In the genomic region with DNA sequence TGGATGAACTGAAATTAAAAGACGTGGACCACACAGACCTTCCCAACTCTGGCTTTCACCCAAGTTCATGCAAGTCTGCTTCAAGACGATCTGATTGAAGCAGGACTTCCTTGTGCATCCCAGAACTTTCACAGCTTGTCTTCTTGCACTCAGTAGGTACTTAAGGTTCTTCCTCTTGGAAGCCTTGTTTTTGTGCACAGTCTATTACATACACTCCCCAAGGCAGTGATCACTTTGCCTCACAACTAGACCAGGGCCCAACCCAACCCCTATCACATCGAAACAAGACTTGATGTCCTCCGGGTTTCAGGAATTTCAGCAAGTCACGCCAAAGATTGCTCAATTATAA, we compare ENCODE assay signal across 8 mouse cellular contexts. TPM values are rescaled to one million over a fixed set of nuclear protein-coding genes. Genes with fewer than 3 reads are reported as not detected.
DNase-seq lines count a peak whose midpoint lies in the region; ATAC-seq and TF ChIP-seq lines count a peak whose summit lies in the region.

No protein-coding gene starts in this region.

- no peak; the same call in 1 of the 2 replicates for ATAC-seq in heart, embryonic 11.5 days (replicated peaks; ENCODE audit: insufficient number of reproducible peaks, low FRiP score, low TSS enrichment)
- peak; percentile 40 for ATAC-seq in forebrain, embryonic 15.5 days (replicated peaks)
- ATAC-seq in liver, postnatal 0 days = 0 out of 2 replicates have a peak, but pooled peaks have one; percentile 0

- 39% methylated on average over 5 of the region's 5 CpGs for WGBS in heart, embryonic 11.5 days (ENCODE audit: insufficient replicate concordance)
- WGBS in forebrain, embryonic 15.5 days = 48% methylated on average over 5 of the region's 5 CpGs
- 32% methylated on average over 5 of the region's 5 CpGs for WGBS in liver, postnatal 0 days (ENCODE audit: insufficient replicate concordance)

- no peaks in the 10 kb centered on the region for H3K9me3 ChIP-seq in heart, embryonic 11.5 days (replicated peaks; ENCODE audit: control insufficient read depth, low read length)
- peaks cover 54% of the 10 kb centered on the region for H3K9me3 ChIP-seq in E14TG2a.4 (ENCODE audit: low read length)
- H3K9me3 ChIP-seq in forebrain, embryonic 15.5 days = no peaks in the 10 kb centered on the region
- H3K9me3 ChIP-seq in liver, postnatal 0 days (ENCODE audit: low read length) = no peaks in the 10 kb centered on the region

- peak overlapping the region; percentile 57 for H3K4me2 ChIP-seq in heart, embryonic 11.5 days
- peak overlapping the region; percentile 37 for H3K4me2 ChIP-seq in forebrain, embryonic 15.5 days (replicated peaks)
- H3K4me2 ChIP-seq in liver, postnatal 0 days (ENCODE audit: low read depth, low read length) = peak overlapping the region; percentile 71

- intact Hi-C loops in heart, postnatal 10 days (cut with DNase I) = loop anchor here (2.0 to 5.0 kb wide), 2 partner anchors 32 to 60 kb away; partner anchors contain the start of gene Zfp963

- H3K9ac ChIP-seq in heart, embryonic 11.5 days (ENCODE audit: low read depth, low read length) = no peak overlapping the region; the same call in 1 of the 2 replicates
- no peak overlapping the region for H3K9ac ChIP-seq in forebrain, embryonic 15.5 days (replicated peaks)
- no peak overlapping the region for H3K9ac ChIP-seq in liver, postnatal 0 days (replicated peaks)

- H3K4me1 ChIP-seq in heart, embryonic 11.5 days (ENCODE audit: control insufficient read depth, insufficient read depth, low read length) = peaks cover 8% of the 10 kb centered on the region
- H3K4me1 ChIP-seq in E14TG2a.4 (replicated peaks; ENCODE audit: low read depth, low read length) = no peaks in the 10 kb centered on the region
- H3K4me1 ChIP-seq in forebrain, embryonic 15.5 days = peaks cover 32% of the 10 kb centered on the region
- peaks cover 12% of the 10 kb centered on the region for H3K4me1 ChIP-seq in liver, postnatal 0 days (ENCODE audit: insufficient read depth)

- H3K27me3 ChIP-seq in heart, embryonic 11.5 days (ENCODE audit: control insufficient read depth, insufficient read depth, low read length) = no peaks in the 10 kb centered on the region
- H3K27me3 ChIP-seq in E14TG2a.4 (ENCODE audit: insufficient read depth, low read length) = no peaks in the 10 kb centered on the region
- no peaks in the 10 kb centered on the region for H3K27me3 ChIP-seq in forebrain, embryonic 15.5 days
- H3K27me3 ChIP-seq in liver, postnatal 0 days (ENCODE audit: insufficient read depth, low read length) = no peaks in the 10 kb centered on the region

- H3K36me3 ChIP-seq in heart, embryonic 11.5 days (ENCODE audit: control insufficient read depth, insufficient read depth, low read length) = no peaks in the 10 kb centered on the region; the same call in 1 of the 2 replicates
- no peaks in the 10 kb centered on the region for H3K36me3 ChIP-seq in E14TG2a.4 (ENCODE audit: insufficient read depth, low read length)
- H3K36me3 ChIP-seq in forebrain, embryonic 15.5 days = no peaks in the 10 kb centered on the region
- H3K36me3 ChIP-seq in liver, postnatal 0 days (replicated peaks; ENCODE audit: insufficient read depth, low read length) = peaks cover 15% of the 10 kb centered on the region; the same call in 1 of the 2 replicates

- TF ChIP-seq EP300 in liver, postnatal 0 days (IDR thresholded peaks at IDR 0.05; ENCODE audit: low read depth) = no peak

- no peak overlapping the region; the same call in 1 of the 2 replicates for H3K27ac ChIP-seq in heart, embryonic 11.5 days (ENCODE audit: low read depth, low read length)
- H3K27ac ChIP-seq in forebrain, embryonic 15.5 days (replicated peaks) = peak overlapping the region; percentile 22; the same call in 1 of the 2 replicates
- 0 out of 2 replicates have a peak overlapping the region, but pooled peaks have one; percentile 19 for H3K27ac ChIP-seq in liver, postnatal 0 days (ENCODE audit: low read depth)

- H3K4me3 ChIP-seq in heart, embryonic 11.5 days (ENCODE audit: low read depth, low read length) = peak overlapping the region; percentile 23
- peak overlapping the region; percentile 78 for H3K4me3 ChIP-seq in E14TG2a.4 (replicated peaks; ENCODE audit: low read length)
- peak overlapping the region; percentile 88 for H3K4me3 ChIP-seq in forebrain, embryonic 15.5 days
- peak overlapping the region; percentile 81 for H3K4me3 ChIP-seq in liver, postnatal 0 days (ENCODE audit: low read depth, low read length)

- no peak for TF ChIP-seq CTCF in E14TG2a.4 (conservative IDR thresholded peaks at IDR 0.05; ENCODE audit: low read length)
- no peak for TF ChIP-seq CTCF in liver, postnatal 0 days (IDR thresholded peaks at IDR 0.05; ENCODE audit: low read depth)

- no peak for DNase-seq in heart, postnatal 10 days
- DNase-seq in liver, postnatal 0 days = no peak
- no peak for DNase-seq in ovary, postnatal 36 days (ENCODE audit: low spot score)
- no peak for DNase-seq in retina, embryonic 14.5 days (ENCODE audit: low spot score)
- no peak for DNase-seq in cerebellum, adult 9-10 months

RNA-seq across cellular contexts. Expression of gene Zfp869, which starts 6.7 kb away (rescaled TPM):
- polyA plus RNA-seq in heart, embryonic 11.5 days (2014; fragmentation: Nextera tagmentation; extraction: Ambion mirVana) = 18.9 and 23.2 TPM in 2 replicates
- 10 to 100 TPM; 14.1 to 15.5 TPM for total RNA-seq in heart, postnatal 10 days (2021)
- polyA plus RNA-seq in forebrain, embryonic 15.5 days (2015; fragmentation: Nextera tagmentation; extraction: Ambion mirVana) = 31.9 and 32.0 TPM in 2 replicates
- polyA plus RNA-seq in liver, postnatal 0 days (2015; fragmentation: Nextera tagmentation; extraction: Ambion mirVana) = 6.8 and 7.9 TPM in 2 replicates

RNA-seq across cellular contexts. Expression of gene Zfp963, which starts 32.6 kb away (rescaled TPM):
- 3.6 and 4.0 TPM in 2 replicates for polyA plus RNA-seq in heart, embryonic 11.5 days (2014; fragmentation: Nextera tagmentation; extraction: Ambion mirVana)
- 1 to 10 TPM; 2.9 to 3.2 TPM for total RNA-seq in heart, postnatal 10 days (2021)
- 8.7 TPM in 2 replicates for polyA plus RNA-seq in forebrain, embryonic 15.5 days (2015; fragmentation: Nextera tagmentation; extraction: Ambion mirVana)
- 2.1 and 2.3 TPM in 2 replicates for polyA plus RNA-seq in liver, postnatal 0 days (2015; fragmentation: Nextera tagmentation; extraction: Ambion mirVana)

RNA-seq across cellular contexts. Expression of gene Gm20422, which starts 57.5 kb away (rescaled TPM):
- polyA plus RNA-seq in heart, embryonic 11.5 days (2014; fragmentation: Nextera tagmentation; extraction: Ambion mirVana) = 1.8 TPM in 1 of 2 replicates, not detected in the other
- 1 to 10 TPM; 4.5 to 5.4 TPM for total RNA-seq in heart, postnatal 10 days (2021)
- 0.61 TPM in 1 of 2 replicates, not detected in the other for polyA plus RNA-seq in forebrain, embryonic 15.5 days (2015; fragmentation: Nextera tagmentation; extraction: Ambion mirVana)
- polyA plus RNA-seq in liver, postnatal 0 days (2015; fragmentation: Nextera tagmentation; extraction: Ambion mirVana) = 0.18 and 0.86 TPM in 2 replicates

Comparison
In these comparisons a context has a peak if more than half of its experiments do, and no peak if none do; other contexts are left out.
1. H3K4me3 ChIP-seq: peak in every context shown above with its lines; median percentile 88 in forebrain, embryonic 15.5 days; 81 in liver, postnatal 0 days; 78 in E14TG2a.4; 23 in heart, embryonic 11.5 days.